In the genomic region with DNA sequence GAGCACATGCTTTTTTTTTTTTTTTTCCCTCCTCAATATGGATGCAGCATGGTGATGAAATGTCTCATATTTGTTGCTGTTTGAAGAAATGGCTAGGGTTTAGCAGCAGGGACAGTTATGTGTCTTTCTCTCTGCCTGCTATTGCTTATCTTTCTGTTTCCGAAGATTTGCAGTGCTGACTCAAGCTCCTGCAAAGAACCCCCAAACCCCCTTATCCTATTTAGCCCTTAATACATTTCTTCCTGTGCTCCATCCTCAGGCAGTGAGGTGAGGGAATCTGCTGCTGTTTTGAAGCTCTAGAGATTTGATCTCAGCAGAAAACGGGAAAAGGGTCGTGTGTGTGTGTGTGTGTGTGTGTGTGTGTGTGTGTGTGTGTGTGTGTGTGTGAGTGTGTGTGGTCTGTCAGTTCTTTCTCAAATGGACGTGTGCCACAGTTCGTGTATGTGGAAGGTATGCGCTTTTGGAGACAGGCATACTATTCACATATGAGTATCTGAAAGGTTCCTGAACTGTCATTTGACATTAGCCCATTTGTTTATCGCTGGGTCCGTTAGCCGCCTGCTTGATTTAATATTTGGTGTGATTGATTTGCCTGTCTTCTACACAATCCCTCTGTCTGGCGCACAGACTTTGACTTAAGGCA, we compare ENCODE assay signal across 10 mouse cellular contexts. TPM values are rescaled to one million over a fixed set of nuclear protein-coding genes. Genes with fewer than 3 reads are reported as not detected.
DNase-seq lines count a peak whose midpoint lies in the region; ATAC-seq and TF ChIP-seq lines count a peak whose summit lies in the region.
"Had no signal": no experiment of that assay in that cellular context is flagged by ENCODE, and none has a peak within 500 bp of the region (broad histone marks: within the 10 kb centered on the region; RNA-seq: fewer than 3 reads in every experiment).

No protein-coding gene starts in this region.

- intact Hi-C loops in left cerebral cortex, adult 2 months (cut with DNase I), result loop anchor here (2.0 to 10.0 kb wide), 3 partner anchors 238 to 580 kb away; no protein-coding TSS in a partner anchor
- intact Hi-C loops in gastrocnemius, postnatal 36 days (cut with DNase I), result no loop called here

- peaks cover 13% of the 10 kb centered on the region for H3K27me3 ChIP-seq in kidney, embryonic 15.5 days
- H3K27me3 ChIP-seq in forebrain, embryonic 10.5 days (ENCODE audit: poor library complexity, severe bottlenecking), result peaks cover 21% of the 10 kb centered on the region
- H3K27me3 ChIP-seq in neural tube, embryonic 14.5 days (ENCODE audit: control insufficient read depth, insufficient read depth, low read length), result no peaks in the 10 kb centered on the region

- H3K9me3 ChIP-seq in kidney, embryonic 15.5 days (replicated peaks), result no peaks in the 10 kb centered on the region
- no peaks in the 10 kb centered on the region for H3K9me3 ChIP-seq in forebrain, embryonic 10.5 days
- H3K9me3 ChIP-seq in neural tube, embryonic 14.5 days (ENCODE audit: control insufficient read depth, low read length), result no peaks in the 10 kb centered on the region

- no peak for DNase-seq in kidney, postnatal 25 days
- DNase-seq in forebrain, embryonic 10.5 days (ENCODE audit: extremely low spot score, low spot score), result no peak
- peak in 1 of 2 experiments; percentile 48 for DNase-seq in left cerebral cortex, adult 2 months (ENCODE audit: extremely low spot score in 1 of 2, low spot score in 2 of 2)
- no peak for DNase-seq in gastrocnemius, postnatal 36 days
- DNase-seq in adrenal gland, postnatal 10 days, result no peak

- no peaks in the 10 kb centered on the region for H3K36me3 ChIP-seq in kidney, embryonic 15.5 days
- H3K36me3 ChIP-seq in forebrain, embryonic 10.5 days (replicated peaks), result no peaks in the 10 kb centered on the region
- H3K36me3 ChIP-seq in neural tube, embryonic 14.5 days (ENCODE audit: control insufficient read depth, insufficient read depth, low read length), result no peaks in the 10 kb centered on the region

- ATAC-seq in kidney, embryonic 15.5 days (replicated peaks; ENCODE audit: low FRiP score), result no peak
- ATAC-seq in neural tube, embryonic 14.5 days (ENCODE audit: low read depth), result peak; percentile 40
- ATAC-seq in CD4-positive, CD25-positive, alpha-beta regulatory T cell, adult 4 months, result no peak
- ATAC-seq: Patski had no signal

- H3K4me3 ChIP-seq in kidney, embryonic 15.5 days (replicated peaks), result peak overlapping the region; percentile 52
- peak overlapping the region; percentile 54 for H3K4me3 ChIP-seq in forebrain, embryonic 10.5 days
- peak overlapping the region; percentile 77 for H3K4me3 ChIP-seq in left cerebral cortex, adult 2 months
- peak overlapping the region; percentile 46 for H3K4me3 ChIP-seq in neural tube, embryonic 14.5 days (ENCODE audit: low read depth, low read length)

- H3K27ac ChIP-seq in kidney, embryonic 15.5 days, result no peak overlapping the region
- peak overlapping the region; percentile 74 for H3K27ac ChIP-seq in forebrain, embryonic 10.5 days
- H3K27ac ChIP-seq in left cerebral cortex, adult 2 months, result peak overlapping the region; percentile 93
- H3K27ac ChIP-seq in neural tube, embryonic 14.5 days (ENCODE audit: low read depth, low read length), result peak overlapping the region; percentile 80

- 15% methylated on average over 10 of the region's 10 CpGs for WGBS in kidney, embryonic 15.5 days
- 17% methylated on average over 10 of the region's 10 CpGs for WGBS in forebrain, embryonic 10.5 days
- 13% methylated on average over 10 of the region's 10 CpGs for WGBS in neural tube, embryonic 14.5 days

- no peak for TF ChIP-seq CTCF in left cerebral cortex, adult 2 months (IDR thresholded peaks at IDR 0.05)

- H3K4me2 ChIP-seq in kidney, embryonic 15.5 days, result peak overlapping the region; percentile 62
- peak overlapping the region; percentile 69 for H3K4me2 ChIP-seq in neural tube, embryonic 14.5 days (ENCODE audit: low read depth, low read length)

- H3K4me1 ChIP-seq in kidney, embryonic 15.5 days, result peaks cover 8% of the 10 kb centered on the region; the same call in 1 of the 2 replicates
- H3K4me1 ChIP-seq in forebrain, embryonic 10.5 days, result peaks cover 20% of the 10 kb centered on the region
- no peaks in the 10 kb centered on the region for H3K4me1 ChIP-seq in neural tube, embryonic 14.5 days (ENCODE audit: control insufficient read depth, insufficient read depth, low read length)

- H3K9ac ChIP-seq in kidney, embryonic 15.5 days, result no peak overlapping the region
- peak overlapping the region; percentile 74 for H3K9ac ChIP-seq in neural tube, embryonic 14.5 days (replicated peaks; ENCODE audit: low read depth, low read length)

RNA-seq across cellular contexts. Expression of gene Slc4a10, which starts 0.7 kb away (rescaled TPM):
- 0.23 and 0.27 TPM in 2 replicates for polyA plus RNA-seq in kidney, embryonic 15.5 days (2015; fragmentation: Nextera tagmentation; extraction: Ambion mirVana)
- 0.05 TPM in 1 of 2 replicates, not detected in the other for polyA plus RNA-seq in forebrain, embryonic 10.5 days (2016; fragmentation: Nextera tagmentation; extraction: Ambion mirVana)
- 100 to 1,000 TPM; 201 to 243 TPM for total RNA-seq in left cerebral cortex, adult 2 months (2021)
- 22.2 and 29.6 TPM in 2 replicates for polyA plus RNA-seq in neural tube, embryonic 14.5 days (2014; fragmentation: Nextera tagmentation; extraction: Ambion mirVana)
- under 1 TPM; 0.10 to 0.15 TPM for total RNA-seq in gastrocnemius, postnatal 36 days (2021)
- 1 to 10 TPM; 1.1 to 1.4 TPM for polyA plus RNA-seq in CD4-positive, CD25-positive, alpha-beta regulatory T cell, adult 4 months (2017; shearing (Covaris generic))
- total RNA-seq in adrenal gland, postnatal 10 days (2021), result 1 to 10 TPM; 1.1 to 1.7 TPM
- total RNA-seq: hematopoietic stem cell, adult 5-6 weeks had no signal
- polyA plus RNA-seq: Patski had no signal
